Mouse (Mus musculus) Patski (cell line): ENCODE measurements around the gene Capn11. TPM values are rescaled to one million over a fixed set of nuclear protein-coding genes. Genes with fewer than 3 reads are reported as not detected.

Source experiments
- ATAC-seq: fragments of 100-300 bp; one replicate; pipeline ENCODE4 v1.8.0; 2021
- CTCF ChIA-PET: fragments of 350-600 bp; sonication (Branson Sonifier 250); formaldehyde crosslinking; loops from one replicate; lab custom pipeline; 2022; ENCODE audit warnings: inconsistent platforms; lab: Charles Lee
- POLR2A ChIA-PET: fragments of 350-600 bp; sonication (Branson Sonifier 250); formaldehyde crosslinking; loops from one replicate; lab custom pipeline; 2022; ENCODE audit warnings: antibody characterized with exemption, inconsistent platforms; lab: Charles Lee
- DNase-seq: peaks from one replicate; pipeline ENCODE4 v3.0.0-alpha.2; 2011; ENCODE audit warnings: low read depth, low spot score
- H3K27me3 ChIP-seq: fragments of 371-371 bp; one replicate; pipeline ENCODE4 v1.5.1; 2021
- CTCF ChIP-seq: fragments of 100-300 bp; IDR thresholded peaks from one replicate; pipeline ENCODE4 v1.5.1; 2021
- in situ Hi-C: fragments of 300-500 bp; cut with MboI; formaldehyde crosslinking; loops from 3 replicates; pipeline ENCODE4 v1.11.1; 2018; ENCODE audit warnings: low pct_unique_long_range_greater_than_20kb, mixed read lengths
- polyA plus RNA-seq: library from polyadenylated mRNA; unstranded; gene quantifications from one replicate; pipeline ENCODE4 v1.2.3, GENCODE M21; 2021

Gene Capn11
- not detected for polyA plus RNA-seq

GRCm38 (mm10) chr17:45659225-45659624 is at the start of gene Capn11:
Gene Capn11 (minus strand): TSS chr17:45659325.
- in situ Hi-C loops: no loop called here
- H3K27me3 ChIP-seq: no peaks in the 10 kb centered on the region
- CTCF ChIA-PET: interaction anchor here (1.3 to 1.5 kb wide), 2 partner anchors 17 to 22 kb away, joined by 3 to 6 read pairs; no protein-coding TSS in a partner anchor
- ATAC-seq (no peak), DNase-seq (no peak)
- TF ChIP-seq CTCF: no peak
- POLR2A ChIA-PET: no interaction called here

- in situ Hi-C loops: no loop called here
- ATAC-seq (no peak), DNase-seq (no peak)
- no peaks in the 10 kb centered on the region for H3K27me3 ChIP-seq
- no peak for TF ChIP-seq CTCF
- POLR2A ChIA-PET: no interaction called here
- CTCF ChIA-PET: no interaction called here
Observed at GRCm38 (mm10) chr17:45708179-45708578, 49.1 kb upstream of the Capn11 start.

- ATAC-seq: no peak
- ChIA-PET CTCF (no interaction called here), POLR2A (no interaction called here)
- no peak for DNase-seq
- H3K27me3 ChIP-seq: no peaks in the 10 kb centered on the region
- no peak for TF ChIP-seq CTCF
- in situ Hi-C loops: no loop called here
Observed at GRCm38 (mm10) chr17:45707376-45707775, 48.3 kb upstream of the Capn11 start.

- no peak for ATAC-seq
- ChIA-PET POLR2A (no interaction called here), CTCF (no interaction called here)
- H3K27me3 ChIP-seq: no peaks in the 10 kb centered on the region
- no peak for TF ChIP-seq CTCF
- in situ Hi-C loops: no loop called here
- DNase-seq: no peak
Observed at GRCm38 (mm10) chr17:45706796-45707195, 47.7 kb upstream of the Capn11 start.

- TF ChIP-seq CTCF: no peak
- DNase-seq (no peak), ATAC-seq (no peak)
- in situ Hi-C loops: no loop called here
- ChIA-PET POLR2A (interaction anchor here (0.6 kb wide), 1 partner anchor 12 kb away, joined by 3 read pairs; no protein-coding TSS in a partner anchor), CTCF (interaction anchor here (0.9 kb wide), 1 partner anchor 15 kb away, joined by 4 read pairs; no protein-coding TSS in a partner anchor)
- no peaks in the 10 kb centered on the region for H3K27me3 ChIP-seq
Observed at GRCm38 (mm10) chr17:45703187-45703586, 44.1 kb upstream of the Capn11 start.

- CTCF ChIA-PET: no interaction called here
- no peak for TF ChIP-seq CTCF
- no peaks in the 10 kb centered on the region for H3K27me3 ChIP-seq
- ATAC-seq (no peak), DNase-seq (no peak)
- in situ Hi-C loops: no loop called here
- POLR2A ChIA-PET: no interaction called here
Observed at GRCm38 (mm10) chr17:45702254-45702653, 43.1 kb upstream of the Capn11 start.

GRCm38 (mm10) chr17:45701236-45701591 is 42.1 kb upstream of the Capn11 start:
- H3K27me3 ChIP-seq: no peaks in the 10 kb centered on the region
- in situ Hi-C loops: no loop called here
- CTCF ChIA-PET: interaction anchor here (1.2 kb wide), 1 partner anchor 38 kb away, joined by 4 read pairs; no protein-coding TSS in a partner anchor
- ATAC-seq (no peak), DNase-seq (no peak)
- TF ChIP-seq CTCF: no peak
- POLR2A ChIA-PET: interaction anchor here (0.6 kb wide), 2 partner anchors 9 to 14 kb away, joined by 4 read pairs; partner anchors contain the start of gene Tmem63b

GRCm38 (mm10) chr17:45700496-45701235 is 41.5 kb upstream of the Capn11 start:
- POLR2A ChIA-PET: interaction anchor here (0.6 kb wide), 2 partner anchors 9 to 14 kb away, joined by 4 read pairs; partner anchors contain the start of gene Tmem63b
- no peak for TF ChIP-seq CTCF
- CTCF ChIA-PET: interaction anchor here (1.2 kb wide), 1 partner anchor 37 kb away, joined by 4 read pairs; no protein-coding TSS in a partner anchor
- ATAC-seq (no peak), DNase-seq (no peak)
- H3K27me3 ChIP-seq: no peaks in the 10 kb centered on the region
- in situ Hi-C loops: no loop called here

GRCm38 (mm10) chr17:45699039-45699740 is 40.1 kb upstream of the Capn11 start:
- in situ Hi-C loops: no loop called here
- ATAC-seq (no peak), DNase-seq (no peak)
- CTCF ChIA-PET: no interaction called here
- H3K27me3 ChIP-seq: no peaks in the 10 kb centered on the region
- no peak for TF ChIP-seq CTCF
- POLR2A ChIA-PET: no interaction called here

- ChIA-PET POLR2A (no interaction called here), CTCF (no interaction called here)
- in situ Hi-C loops: no loop called here
- DNase-seq (no peak), ATAC-seq (no peak)
- no peaks in the 10 kb centered on the region for H3K27me3 ChIP-seq
- TF ChIP-seq CTCF: no peak
Observed at GRCm38 (mm10) chr17:45698368-45698767, 39.2 kb upstream of the Capn11 start.

- ATAC-seq (no peak), DNase-seq (no peak)
- H3K27me3 ChIP-seq: no peaks in the 10 kb centered on the region
- ChIA-PET CTCF (interaction anchor here (1.2 to 1.4 kb wide), 2 partner anchors 21 to 27 kb away, joined by 3 to 4 read pairs; no protein-coding TSS in a partner anchor), POLR2A (no interaction called here)
- no peak for TF ChIP-seq CTCF
- in situ Hi-C loops: no loop called here
Observed at GRCm38 (mm10) chr17:45696981-45697380, 37.9 kb upstream of the Capn11 start.
